Mouse (Mus musculus) heart, adult 2 months (tissue): ENCODE measurements at regions not wholly inside any gene's neighbourhood (a gene's known extent, or its start where the extent isn't known, plus 50 kb on each side); places are given as distances from the start of the nearest gene placed in this dataset.

Experiments
- DNase-seq, 2 experiments: peaks; one replicate each; pipeline ENCODE4 v3.0.0; 2021
- H3K27ac ChIP-seq: fragments of 200-600 bp; 2 replicates; pipeline ENCODE4 v1.8.1; 2022
- H3K27me3 ChIP-seq: fragments of 200-500 bp; 2 replicates; pipeline ENCODE4 v1.6.1; 2012; ENCODE audit warnings: mild to moderate bottlenecking, low read length, inconsistent platforms, mixed read lengths; ENCODE audit not compliant: control insufficient read depth, insufficient read depth
- H3K36me3 ChIP-seq: fragments of 200-500 bp; 2 replicates; pipeline ENCODE4 v1.6.1; 2012; ENCODE audit warnings: low read length, inconsistent platforms; ENCODE audit not compliant: control insufficient read depth, insufficient read depth
- H3K4me1 ChIP-seq: fragments of 200-500 bp; 2 replicates; pipeline ENCODE4 v1.6.1; 2011; ENCODE audit warnings: low read length; ENCODE audit not compliant: control insufficient read depth, insufficient read depth
- H3K4me3 ChIP-seq: fragments of 200-600 bp; 2 replicates; pipeline ENCODE4 v1.8.1; 2022
- H3K79me2 ChIP-seq: fragments of 200-500 bp; replicated peaks from 2 replicates; pipeline ENCODE4 v1.6.1; 2012; ENCODE audit warnings: mild to moderate bottlenecking, inconsistent platforms, low read length, moderate library complexity, mixed read lengths; ENCODE audit not compliant: control insufficient read depth, insufficient read depth
- H3K9ac ChIP-seq: fragments of 200-500 bp; 2 replicates; pipeline ENCODE4 v1.6.1; 2012; ENCODE audit warnings: low read depth, mild to moderate bottlenecking, control low read depth, inconsistent platforms, low read length, mixed read lengths
- CTCF ChIP-seq: fragments of 200-600 bp; IDR thresholded peaks from 2 replicates; pipeline ENCODE4 v1.8.1; 2022; ENCODE audit warnings: antibody characterized with exemption, mild to moderate bottlenecking, moderate library complexity
- EP300 ChIP-seq: fragments of 200-500 bp; IDR thresholded peaks from 2 replicates; pipeline ENCODE4 v1.6.1; 2011; ENCODE audit warnings: low read depth, low read length, control low read depth; ENCODE audit not compliant: insufficient read depth
- POLR2A ChIP-seq: fragments of 200-500 bp; IDR thresholded peaks from 2 replicates; pipeline ENCODE4 v1.6.1; 2011; ENCODE audit warnings: mild to moderate bottlenecking, low read depth, low read length, control low read depth; ENCODE audit not compliant: insufficient read depth
- WGBS: fragments of 180-500 bp; shearing (Covaris S2); methylation state at CpG from one replicate; pipeline ENCODE4 v1.1.7; 2018; 5-methylcytosine and 5-hydroxymethylcytosine counted together
- intact Hi-C: fragments of 180-260 bp; cut with DNase I; formaldehyde crosslinking; loops from one replicate; pipeline ENCODE4 v1.15.1; 2025

GRCm38 (mm10) chr2:75089616-75090015 is 264.0 kb downstream of the Mtx2 start:
- 37% methylated on average over 6 of the region's 6 CpGs for WGBS
- no peaks in the 10 kb centered on the region for H3K36me3 ChIP-seq
- intact Hi-C loops = no loop called here

GRCm38 (mm10) chr2:75090439-75090838 is 264.8 kb downstream of the Mtx2 start:
- intact Hi-C loops = no loop called here
- H3K4me1 ChIP-seq = no peaks in the 10 kb centered on the region
- H3K36me3 ChIP-seq = no peaks in the 10 kb centered on the region
- no peak for DNase-seq
- 81% methylated on average over 16 of the region's 16 CpGs for WGBS
- H3K4me3 ChIP-seq = no peak overlapping the region
- H3K79me2 ChIP-seq = no peaks in the 10 kb centered on the region
- H3K27ac ChIP-seq = no peak overlapping the region
- no peaks in the 10 kb centered on the region for H3K27me3 ChIP-seq
- TF ChIP-seq POLR2A (no peak), CTCF (no peak), EP300 (no peak)
- H3K9ac ChIP-seq = no peak overlapping the region

More at GRCm38 (mm10) chr2:75089616-75090015, 264.0 kb downstream of the Mtx2 start:
- H3K4me3 ChIP-seq = no peak overlapping the region
- no peak overlapping the region for H3K27ac ChIP-seq
- no peaks in the 10 kb centered on the region for H3K79me2 ChIP-seq
- TF ChIP-seq EP300 = no peak
- no peak for TF ChIP-seq POLR2A
- no peak for TF ChIP-seq CTCF
- no peaks in the 10 kb centered on the region for H3K4me1 ChIP-seq
- no peak overlapping the region for H3K9ac ChIP-seq
- DNase-seq = no peak
- no peaks in the 10 kb centered on the region for H3K27me3 ChIP-seq

GRCm38 (mm10) chr2:75101501-75101900 is 275.9 kb downstream of the Mtx2 start:
- no peaks in the 10 kb centered on the region for H3K4me1 ChIP-seq
- 53% methylated on average over 11 of the region's 11 CpGs for WGBS
- TF ChIP-seq POLR2A (no peak), EP300 (no peak), CTCF (no peak)

GRCm38 (mm10) chr2:75112751-75113150 is 287.1 kb downstream of the Mtx2 start:
- no peak overlapping the region for H3K4me3 ChIP-seq
- no peak overlapping the region for H3K27ac ChIP-seq
- no peaks in the 10 kb centered on the region for H3K36me3 ChIP-seq
- intact Hi-C loops = no loop called here
- H3K9ac ChIP-seq = no peak overlapping the region
- peak; percentile 21 to 29 for DNase-seq
- no peaks in the 10 kb centered on the region for H3K79me2 ChIP-seq
- WGBS = 70% methylated on average over 9 of the region's 9 CpGs
- H3K4me1 ChIP-seq = no peaks in the 10 kb centered on the region
- H3K27me3 ChIP-seq = no peaks in the 10 kb centered on the region
- no peak for TF ChIP-seq CTCF
- no peak for TF ChIP-seq POLR2A
- no peak for TF ChIP-seq EP300

More at GRCm38 (mm10) chr2:75101501-75101900, 275.9 kb downstream of the Mtx2 start:
- Histone ChIP-seq H3K4me3 (no peak overlapping the region), H3K27ac (no peak overlapping the region), H3K36me3 (no peaks in the 10 kb centered on the region), H3K9ac (no peak overlapping the region), H3K79me2 (no peaks in the 10 kb centered on the region), H3K27me3 (no peaks in the 10 kb centered on the region)
- DNase-seq = no peak
- intact Hi-C loops = no loop called here

- Histone ChIP-seq H3K4me1 (no peaks in the 10 kb centered on the region), H3K79me2 (no peaks in the 10 kb centered on the region), H3K4me3 (no peak overlapping the region), H3K36me3 (no peaks in the 10 kb centered on the region), H3K9ac (no peak overlapping the region), H3K27me3 (no peaks in the 10 kb centered on the region), H3K27ac (no peak overlapping the region)
- no peak for DNase-seq
- TF ChIP-seq EP300 (no peak), POLR2A (no peak), CTCF (no peak)
- intact Hi-C loops = no loop called here
- WGBS = 20% methylated on average over 6 of the region's 6 CpGs
Observed at GRCm38 (mm10) chr2:75114375-75114774, 288.8 kb downstream of the Mtx2 start.

GRCm38 (mm10) chr2:75118348-75118926 is 292.8 kb downstream of the Mtx2 start:
- DNase-seq = no peak
- H3K4me1 ChIP-seq = no peaks in the 10 kb centered on the region
- H3K27me3 ChIP-seq = no peaks in the 10 kb centered on the region
- H3K27ac ChIP-seq = no peak overlapping the region
- no peak for TF ChIP-seq POLR2A
- no peak for TF ChIP-seq CTCF
- no peak for TF ChIP-seq EP300
- H3K79me2 ChIP-seq = no peaks in the 10 kb centered on the region
- 90% methylated on average over 8 of the region's 8 CpGs for WGBS
- H3K9ac ChIP-seq = no peak overlapping the region
- intact Hi-C loops = no loop called here
- H3K36me3 ChIP-seq = no peaks in the 10 kb centered on the region
- H3K4me3 ChIP-seq = no peak overlapping the region
